Mouse (Mus musculus) lung, postnatal 10 days (tissue): ENCODE data around the gene Cldn6.

Source experiments
- DNase-seq: peaks from one replicate; pipeline ENCODE4 v3.0.0; 2021

The Cldn6 gene

GRCm38 (mm10) chr17:23675564-23676281, 3.3 kb upstream of the Cldn6 start:
- peak; percentile 65 for DNase-seq

GRCm38 (mm10) chr17:23676473-23677031, 2.5 kb upstream of the Cldn6 start:
- DNase-seq = peak; percentile 63

- DNase-seq = peak; percentile 92
Observed at GRCm38 (mm10) chr17:23677236-23677679, 1.8 kb upstream of the Cldn6 start, which contains the start of gene Tnfrsf12a. Tnfrsf12a (minus strand) TSS chr17:23677468.

- DNase-seq = no peak
Observed at GRCm38 (mm10) chr17:23680336-23680735, 1.3 kb downstream of the Cldn6 start.

- DNase-seq = peak; percentile 20
Observed at GRCm38 (mm10) chr17:23681086-23681485, 2.0 kb downstream of the Cldn6 start.

- no peak for DNase-seq
Observed at GRCm38 (mm10) chr17:23682092-23682491, 3.0 kb downstream of the Cldn6 start.

GRCm38 (mm10) chr17:23682530-23682929, 3.5 kb downstream of the Cldn6 start:
- DNase-seq = no peak

- no peak for DNase-seq
Observed at GRCm38 (mm10) chr17:23683226-23683625, 4.2 kb downstream of the Cldn6 start.

GRCm38 (mm10) chr17:23683856-23684672, 5.0 kb downstream of the Cldn6 start, which contains the start of gene Cldn9:
Cldn9 (minus strand) TSS chr17:23684026.
- DNase-seq = no peak

- no peak for DNase-seq
Observed at GRCm38 (mm10) chr17:23694491-23694890, 15.4 kb downstream of the Cldn6 start.

GRCm38 (mm10) chr17:23695801-23696200, 16.8 kb downstream of the Cldn6 start:
- DNase-seq = no peak

GRCm38 (mm10) chr17:23699131-23700077, 20.4 kb downstream of the Cldn6 start:
- DNase-seq = peak; percentile 41

- DNase-seq = peak; percentile 94
Observed at GRCm38 (mm10) chr17:23700079-23700478, 21.0 kb downstream of the Cldn6 start.

- no peak for DNase-seq
Observed at GRCm38 (mm10) chr17:23703301-23703700, 24.3 kb downstream of the Cldn6 start.

GRCm38 (mm10) chr17:23704741-23705140, 25.7 kb downstream of the Cldn6 start:
- DNase-seq = no peak

GRCm38 (mm10) chr17:23705525-23706104, 26.6 kb downstream of the Cldn6 start:
- DNase-seq = no peak

- peak; percentile 78 for DNase-seq
Observed at GRCm38 (mm10) chr17:23706212-23706611, 27.2 kb downstream of the Cldn6 start.

- DNase-seq = no peak
Observed at GRCm38 (mm10) chr17:23717003-23717402, 38.0 kb downstream of the Cldn6 start.

- no peak for DNase-seq
Observed at GRCm38 (mm10) chr17:23719455-23719854, 40.4 kb downstream of the Cldn6 start.

GRCm38 (mm10) chr17:23721886-23722285, 42.8 kb downstream of the Cldn6 start:
- DNase-seq = no peak

- DNase-seq = no peak
Observed at GRCm38 (mm10) chr17:23722376-23723125, 43.5 kb downstream of the Cldn6 start, which contains the start of gene 1520401A03Rik. 1520401A03Rik (minus strand) TSS chr17:23722783.
